Mouse (Mus musculus) hindbrain, embryonic 16.5 days (tissue): ENCODE results near the gene Cdnf. TPM values are rescaled to one million over a fixed set of nuclear protein-coding genes. Genes with fewer than 3 reads are reported as not detected.

Source experiments
- ATAC-seq: fragments of 200-750 bp; cut with Nextera tagmentation; 2 replicates; pipeline ENCODE4 v1.8.0; 2017; ENCODE audit warnings: moderate TSS enrichment, moderate library complexity
- H3K27ac ChIP-seq: fragments of 300-500 bp; sonication (generic); 2 replicates; pipeline ENCODE4 v1.5.1; 2014; ENCODE audit warnings: low read depth, mild to moderate bottlenecking, control low read depth, low read length, moderate library complexity
- H3K27me3 ChIP-seq: fragments of 300-500 bp; sonication (generic); replicated peaks from 2 replicates; pipeline ENCODE4 v1.6.1; 2014; ENCODE audit warnings: low read length; ENCODE audit not compliant: control insufficient read depth, insufficient read depth
- H3K36me3 ChIP-seq: fragments of 300-500 bp; sonication (generic); 2 replicates; pipeline ENCODE4 v1.6.1; 2014; ENCODE audit warnings: mild to moderate bottlenecking, low read length, moderate library complexity, mixed read lengths; ENCODE audit not compliant: control insufficient read depth, insufficient read depth
- H3K4me1 ChIP-seq: fragments of 300-500 bp; sonication (generic); 2 replicates; pipeline ENCODE4 v1.6.1; 2014; ENCODE audit warnings: low read depth, low read length; ENCODE audit not compliant: control insufficient read depth, insufficient read depth
- H3K4me2 ChIP-seq: fragments of 300-500 bp; sonication (generic); 2 replicates; pipeline ENCODE4 v1.6.1; 2014; ENCODE audit warnings: mild to moderate bottlenecking, low read length, control low read depth, moderate library complexity
- H3K4me3 ChIP-seq: fragments of 300-500 bp; sonication (generic); 2 replicates; pipeline ENCODE4 v1.5.1; 2014; ENCODE audit warnings: mild to moderate bottlenecking, low read length, control low read depth, moderate library complexity
- H3K9ac ChIP-seq: fragments of 300-500 bp; sonication (generic); 2 replicates; pipeline ENCODE4 v1.6.1; 2014; ENCODE audit warnings: low read depth, mild to moderate bottlenecking, control low read depth, low read length, moderate library complexity
- H3K9me3 ChIP-seq: fragments of 300-500 bp; sonication (generic); 2 replicates; pipeline ENCODE4 v1.6.1; 2014; ENCODE audit warnings: mild to moderate bottlenecking, low read length, moderate library complexity; ENCODE audit not compliant: control insufficient read depth
- WGBS: fragments of 180-500 bp; shearing (Covaris S2); extraction: QIAGEN DNeasy Blood & Tissue Kit; methylation state at CpG from one replicate; pipeline ENCODE4 v1.1.7; 2014; 5-methylcytosine and 5-hydroxymethylcytosine counted together
- polyA plus RNA-seq: library from polyadenylated mRNA; unstranded; fragments of >200 nt; fragmentation: Nextera tagmentation; extraction: Ambion mirVana; gene quantifications from 2 replicates; pipeline ENCODE4 v1.2.1, GENCODE M21; 2015

Gene Cdnf
- 0.12 and 0.41 TPM in 2 replicates for polyA plus RNA-seq

GRCm38 (mm10) chr2:3512552-3513454 lies at the start of gene Cdnf, which contains the start of the genes Gm45902 and Hspa14:
Gene Cdnf (plus strand): TSS chr2:3513030.
Gene Gm45902 (minus strand): TSS chr2:3512790.
Gene Hspa14 (minus strand): TSS chr2:3512814.
- Histone ChIP-seq H3K27ac (peak within 1 kb of the TSS; percentile 87), H3K36me3 (peaks cover 13% of the 10 kb centered on the region), H3K9me3 (no peaks in the 10 kb centered on the region), H3K9ac (peak within 1 kb of the TSS; percentile 87), H3K4me1 (peaks cover 15% of the 10 kb centered on the region), H3K27me3 (no peaks in the 10 kb centered on the region), H3K4me2 (peak within 1 kb of the TSS; percentile 73), H3K4me3 (peak within 1 kb of the TSS; percentile 78)
- under 1% methylated on average over 60 of the region's 60 CpGs for WGBS
- peak; percentile 100 for ATAC-seq

DNA sequence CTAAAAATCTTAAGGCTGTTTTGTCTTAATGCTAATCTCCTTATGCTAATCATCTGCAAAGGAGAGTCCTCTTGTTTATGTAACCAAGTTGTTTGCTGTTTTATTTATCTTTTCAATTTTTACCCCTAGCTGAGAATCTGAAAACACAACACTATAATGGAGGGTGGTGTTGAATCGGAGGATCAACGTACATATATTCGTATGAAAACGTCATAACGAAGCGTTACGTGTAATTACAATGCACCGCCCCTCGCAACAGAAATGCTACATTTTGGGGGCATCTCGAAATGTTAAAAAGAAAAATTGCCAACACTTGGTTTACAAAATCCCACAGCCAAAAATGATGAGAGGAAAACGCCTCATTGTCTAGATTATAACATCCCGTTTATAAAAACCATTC lies 38.9 kb upstream of the Cdnf start:
- Histone ChIP-seq H3K4me1 (peaks cover 14% of the 10 kb centered on the region), H3K27ac (peak overlapping the region; percentile 87; the same call in 1 of the 2 replicates), H3K27me3 (no peaks in the 10 kb centered on the region), H3K9me3 (no peaks in the 10 kb centered on the region), H3K9ac (peak overlapping the region; percentile 88), H3K4me3 (peak overlapping the region; percentile 99), H3K36me3 (no peaks in the 10 kb centered on the region), H3K4me2 (peak overlapping the region; percentile 78)
- WGBS = under 1% methylated on average over 12 of the region's 12 CpGs
- ATAC-seq = no peak

- no peaks in the 10 kb centered on the region for H3K27me3 ChIP-seq
- H3K4me3 ChIP-seq = peak overlapping the region; percentile 99
- peak overlapping the region; percentile 78 for H3K4me2 ChIP-seq
- no peak; the same call in none of the 2 replicates for ATAC-seq
- no peaks in the 10 kb centered on the region; the same call in 1 of the 2 replicates for H3K9me3 ChIP-seq
- H3K27ac ChIP-seq = peak overlapping the region; percentile 87
- H3K9ac ChIP-seq = peak overlapping the region; percentile 88
- peaks cover 14% of the 10 kb centered on the region for H3K4me1 ChIP-seq
- H3K36me3 ChIP-seq = no peaks in the 10 kb centered on the region
- 0% methylated on average over 45 of the region's 46 CpGs for WGBS
These were observed 38.4 kb upstream of the Cdnf start for GRCm38 (mm10) chr2:3474361-3474805.

DNA sequence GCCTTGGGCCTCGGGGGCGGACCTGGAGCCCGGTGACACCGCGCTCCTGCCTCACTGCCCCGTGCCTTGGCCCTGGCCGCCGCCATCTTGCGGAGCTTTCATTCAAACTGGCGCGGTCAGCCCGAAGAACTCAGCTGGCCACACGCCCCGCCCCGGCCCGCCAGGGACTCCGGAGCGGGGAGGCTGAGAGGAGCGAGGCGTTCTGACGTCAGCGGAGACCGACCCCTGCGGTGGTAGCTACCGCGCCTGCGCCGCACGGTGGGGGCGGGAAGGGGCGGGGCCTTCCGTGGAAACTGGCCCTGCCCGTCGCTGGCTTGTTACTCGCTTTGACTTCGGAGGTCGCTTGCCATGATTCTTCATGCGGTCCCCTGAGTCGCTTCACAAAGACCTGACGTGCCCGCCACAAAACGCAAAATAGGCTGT lies 38.0 kb upstream of the Cdnf start, which contains the start of gene Suv39h2:
Suv39h2 (minus strand) TSS at position 171 of the 423 bp plus-strand sequence.
- peak within 1 kb of the TSS; percentile 99 for H3K4me3 ChIP-seq
- peaks cover 14% of the 10 kb centered on the region for H3K4me1 ChIP-seq
- H3K9me3 ChIP-seq = no peaks in the 10 kb centered on the region; the same call in 1 of the 2 replicates
- H3K4me2 ChIP-seq = peak within 1 kb of the TSS; percentile 78
- no peaks in the 10 kb centered on the region for H3K27me3 ChIP-seq
- no peaks in the 10 kb centered on the region for H3K36me3 ChIP-seq
- H3K27ac ChIP-seq = peak within 1 kb of the TSS; percentile 87
- WGBS = 0% methylated on average over 41 of the region's 42 CpGs
- peak within 1 kb of the TSS; percentile 88 for H3K9ac ChIP-seq
- ATAC-seq = peak; percentile 96

GRCm38 (mm10) chr2:3475746-3476251 lies 37.0 kb upstream of the Cdnf start:
- Histone ChIP-seq H3K4me1 (peaks cover 14% of the 10 kb centered on the region), H3K36me3 (no peaks in the 10 kb centered on the region), H3K4me2 (peak overlapping the region; percentile 78), H3K27ac (no peak overlapping the region), H3K4me3 (peak overlapping the region; percentile 99), H3K27me3 (no peaks in the 10 kb centered on the region), H3K9me3 (no peaks in the 10 kb centered on the region; the same call in 1 of the 2 replicates), H3K9ac (no peak overlapping the region)
- ATAC-seq = no peak
- WGBS = 59% methylated on average over 3 of the region's 3 CpGs

DNA sequence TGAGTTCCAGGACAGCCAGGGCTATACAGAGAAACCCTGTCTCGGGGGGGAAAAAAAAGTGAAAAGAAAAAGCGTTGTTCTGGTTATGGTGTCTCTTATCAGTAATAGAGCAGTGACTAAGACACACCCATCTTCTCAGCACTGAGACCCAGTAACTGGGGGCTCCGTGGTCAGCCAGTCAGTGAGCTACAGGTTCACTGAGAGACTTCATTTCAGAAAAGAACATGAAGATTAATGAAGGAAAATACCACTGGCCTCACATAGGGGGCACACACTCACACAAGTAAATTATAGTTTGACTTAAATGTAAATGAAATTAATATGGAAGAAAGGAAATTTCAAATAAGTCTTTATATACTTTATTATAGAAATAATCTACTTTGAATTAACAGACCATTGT lies 32.6 kb upstream of the Cdnf start:
- 87% methylated on average over 3 of the region's 3 CpGs for WGBS
- H3K4me2 ChIP-seq = no peak overlapping the region

GRCm38 (mm10) chr2:3489816-3490215 lies 23.0 kb upstream of the Cdnf start:
- ATAC-seq = no peak
- no peaks in the 10 kb centered on the region for H3K9me3 ChIP-seq
- H3K4me1 ChIP-seq = no peaks in the 10 kb centered on the region
- no peaks in the 10 kb centered on the region for H3K27me3 ChIP-seq
- H3K9ac ChIP-seq = no peak overlapping the region
- peaks cover 32% of the 10 kb centered on the region for H3K36me3 ChIP-seq
- 82% methylated on average over 3 of the region's 3 CpGs for WGBS
- H3K27ac ChIP-seq = no peak overlapping the region
- no peak overlapping the region for H3K4me2 ChIP-seq
- H3K4me3 ChIP-seq = no peak overlapping the region

More for the DNA sequence above, 32.6 kb upstream of the Cdnf start:
- Histone ChIP-seq H3K27ac (no peak overlapping the region), H3K4me3 (no peak overlapping the region), H3K36me3 (no peaks in the 10 kb centered on the region), H3K27me3 (no peaks in the 10 kb centered on the region), H3K9ac (no peak overlapping the region), H3K4me1 (peaks cover 4% of the 10 kb centered on the region), H3K9me3 (no peaks in the 10 kb centered on the region; the same call in 1 of the 2 replicates)
- ATAC-seq = no peak

- H3K9ac ChIP-seq = no peak overlapping the region
- no peak overlapping the region for H3K4me2 ChIP-seq
- H3K9me3 ChIP-seq = no peaks in the 10 kb centered on the region
- 98% methylated on average over 3 of the region's 3 CpGs for WGBS
- H3K27me3 ChIP-seq = no peaks in the 10 kb centered on the region
- no peaks in the 10 kb centered on the region for H3K4me1 ChIP-seq
- H3K36me3 ChIP-seq = peaks cover 52% of the 10 kb centered on the region
- H3K27ac ChIP-seq = no peak overlapping the region
- no peak overlapping the region for H3K4me3 ChIP-seq
- ATAC-seq = no peak
These were observed 18.9 kb upstream of the Cdnf start for GRCm38 (mm10) chr2:3493833-3494409.
